Mouse (Mus musculus) cerebellum, adult 9-10 months (tissue): Measurements from ENCODE around the gene Nmd3.

Experiments used
- DNase-seq: peaks from one replicate; pipeline ENCODE4 v3.0.0; 2022

Gene Nmd3

DNA sequence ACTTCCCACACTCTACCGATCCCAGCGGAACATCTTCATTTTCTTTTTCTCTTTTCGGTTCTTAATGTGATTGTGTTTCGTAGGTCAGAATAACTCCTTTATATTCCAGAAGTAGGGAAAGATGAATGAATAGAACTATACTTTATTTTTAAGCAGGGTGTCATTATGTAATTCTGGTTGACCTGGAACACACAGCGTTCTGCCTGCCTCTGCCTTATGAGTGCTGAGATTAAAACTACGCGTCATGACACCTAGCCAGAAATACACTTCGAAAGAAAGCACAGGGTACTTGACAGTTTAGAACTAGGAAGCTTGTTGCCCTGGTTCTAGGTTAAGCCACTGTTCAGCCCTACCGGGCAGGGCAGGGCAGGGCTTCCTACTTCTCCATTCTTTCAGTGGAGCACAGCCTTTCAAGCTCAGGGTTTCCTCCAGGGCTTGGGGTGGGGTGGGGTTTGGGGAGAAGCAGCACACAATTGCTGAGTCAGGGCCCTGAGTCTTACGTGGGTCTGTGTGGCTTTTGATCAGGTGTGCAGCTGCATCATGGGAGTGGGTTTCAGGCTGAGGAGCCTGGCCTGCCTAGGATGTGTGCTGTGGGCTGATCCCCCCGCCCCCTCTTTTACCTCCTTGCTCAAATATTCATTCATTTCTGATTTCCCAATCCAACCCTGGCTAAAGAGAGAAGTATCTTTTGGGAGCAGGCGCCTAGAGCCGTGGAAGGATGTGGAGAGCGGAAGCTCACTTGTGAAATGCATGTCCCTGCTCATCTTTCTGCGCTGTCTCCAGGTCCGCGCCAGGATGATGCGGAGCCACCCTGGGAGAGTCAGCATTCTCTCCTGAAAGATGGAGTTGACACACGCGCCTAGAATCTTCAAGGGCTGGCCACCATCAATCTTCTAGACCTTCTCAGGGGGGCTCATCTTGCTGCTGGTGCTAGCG lies 42.1 kb downstream of the Nmd3 start:
- no peak for DNase-seq

DNA sequence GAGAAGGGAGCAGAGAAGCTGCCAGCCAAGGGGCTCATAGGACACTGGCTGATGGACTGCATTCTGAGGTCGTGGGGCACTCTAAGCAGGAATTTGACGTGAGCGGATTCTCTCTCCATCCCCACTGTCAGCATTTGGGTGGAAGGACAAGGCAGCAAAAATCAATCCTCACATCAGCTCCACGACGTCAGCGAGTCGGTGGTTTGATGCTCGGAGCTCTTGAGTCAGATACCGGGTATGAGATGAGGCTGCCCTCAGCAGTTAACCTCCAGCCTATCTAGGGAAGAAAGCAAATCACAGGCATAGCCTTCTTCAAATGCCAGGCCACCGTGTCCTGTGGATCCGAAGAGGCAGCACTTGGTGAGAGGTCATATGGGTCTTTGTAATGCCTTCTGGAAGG lies 43.4 kb downstream of the Nmd3 start:
- DNase-seq, result no peak

DNA sequence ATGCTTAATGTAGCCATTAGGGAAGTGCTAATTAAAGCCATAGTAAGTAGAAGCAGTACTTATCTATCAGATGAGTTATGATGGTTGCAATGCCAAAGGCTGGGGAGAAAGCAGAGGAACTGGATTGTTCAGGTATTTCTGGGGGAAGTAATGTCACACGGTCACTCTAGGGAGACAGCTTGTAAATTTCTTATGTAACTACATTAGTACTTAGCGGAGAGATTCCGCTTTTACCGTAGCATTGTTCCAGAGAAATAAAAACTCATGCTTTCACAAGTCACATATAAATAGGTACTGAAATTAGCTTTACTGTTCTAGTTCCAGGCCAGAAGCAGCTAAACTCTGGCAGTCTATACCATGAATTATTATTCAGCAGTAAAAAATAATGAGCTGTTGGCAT lies 47.4 kb downstream of the Nmd3 start:
- DNase-seq, result no peak

DNA sequence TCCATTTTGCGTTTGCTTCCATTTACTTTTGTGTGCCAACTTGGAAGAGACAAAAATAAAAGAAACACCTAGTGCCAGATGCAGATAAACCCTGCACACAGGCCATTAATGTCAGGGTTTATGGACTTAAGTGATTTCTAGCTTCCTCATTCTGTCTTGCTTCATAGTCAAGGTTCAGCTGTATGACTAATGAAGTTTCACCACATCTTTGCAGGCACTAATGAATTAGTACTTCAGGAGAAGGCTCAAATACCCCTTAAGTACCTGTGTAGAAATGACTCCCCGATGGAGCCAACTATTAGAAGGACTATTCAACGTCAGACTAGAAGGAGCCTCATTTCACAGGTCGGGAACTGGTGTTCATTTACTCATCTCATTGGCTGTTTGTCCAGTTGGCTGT lies 51.6 kb downstream of the Nmd3 start:
- no peak for DNase-seq

DNA sequence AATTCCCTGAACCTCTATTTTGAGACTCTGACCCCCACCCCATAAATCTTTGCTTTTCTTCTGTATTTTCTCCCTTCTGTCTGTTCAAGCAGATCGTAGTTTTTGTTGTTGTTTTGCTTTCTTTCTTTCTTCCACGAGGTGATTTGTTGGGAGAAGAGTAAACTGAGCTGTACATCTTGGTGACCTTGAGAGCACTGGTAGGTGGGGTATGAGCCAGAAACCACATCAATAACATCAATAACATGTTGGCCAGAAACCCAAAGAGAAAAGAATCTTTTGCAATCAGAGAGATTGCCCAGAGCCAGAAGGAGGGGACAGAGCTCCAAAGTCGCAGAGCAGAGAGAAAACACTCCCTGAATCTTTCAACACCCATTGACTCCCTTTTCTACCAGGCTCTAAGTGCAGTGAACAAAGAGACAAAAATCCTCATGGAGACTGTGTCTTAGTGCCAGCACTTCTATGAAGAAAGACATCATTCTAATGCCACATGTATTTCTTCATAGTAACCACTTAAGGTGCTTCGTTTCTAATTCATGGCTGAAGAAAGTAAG lies 57.5 kb downstream of the Nmd3 start:
- no peak for DNase-seq

DNA sequence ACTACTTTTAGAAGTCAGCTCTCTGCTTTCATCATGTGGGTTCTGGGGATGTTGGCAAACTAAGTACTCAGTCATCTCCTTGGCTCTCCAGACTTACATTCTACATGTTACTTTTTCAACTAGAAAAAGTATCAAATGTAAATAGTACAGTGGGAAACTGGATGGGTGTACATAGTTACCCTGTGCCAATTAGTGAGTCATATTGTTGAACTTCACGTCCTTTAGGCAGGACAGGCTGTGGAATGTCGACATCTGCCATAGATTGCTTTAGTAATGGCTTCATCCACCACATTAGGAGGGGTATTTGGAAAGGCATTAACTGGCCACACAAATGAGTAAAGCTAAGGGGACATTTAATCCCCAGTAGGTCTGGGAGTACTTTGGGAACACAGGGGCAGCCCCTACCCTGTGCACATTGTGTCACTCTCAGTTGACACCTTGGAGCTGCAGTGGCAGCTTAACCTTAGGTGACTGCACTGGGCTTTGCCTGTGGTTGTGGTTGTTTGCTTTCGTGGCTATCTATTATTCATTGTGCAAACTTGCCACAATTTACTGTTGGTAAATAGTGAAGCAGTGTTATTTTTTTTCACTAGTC lies 71.1 kb downstream of the Nmd3 start:
- no peak for DNase-seq

DNA sequence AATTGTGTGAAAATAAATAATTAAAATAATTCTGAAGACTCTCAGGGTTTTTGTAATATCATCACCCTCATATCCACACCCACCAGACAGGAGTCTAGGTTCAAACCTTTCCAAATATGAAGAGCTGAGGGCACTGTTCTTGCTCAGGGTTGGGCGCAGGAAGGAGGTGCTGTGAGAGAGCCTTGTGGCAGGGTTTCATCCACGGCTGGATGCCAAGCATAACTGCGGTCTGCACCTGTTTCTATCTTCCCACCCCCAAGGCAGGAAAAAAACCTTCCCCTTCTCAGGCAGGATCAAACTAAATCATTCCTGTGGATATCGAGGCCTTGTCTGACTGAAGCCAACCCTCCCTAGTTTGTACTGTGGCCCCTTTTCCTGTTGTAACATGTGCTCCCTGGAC lies 75.7 kb downstream of the Nmd3 start:
- peak; percentile 92 for DNase-seq

DNA sequence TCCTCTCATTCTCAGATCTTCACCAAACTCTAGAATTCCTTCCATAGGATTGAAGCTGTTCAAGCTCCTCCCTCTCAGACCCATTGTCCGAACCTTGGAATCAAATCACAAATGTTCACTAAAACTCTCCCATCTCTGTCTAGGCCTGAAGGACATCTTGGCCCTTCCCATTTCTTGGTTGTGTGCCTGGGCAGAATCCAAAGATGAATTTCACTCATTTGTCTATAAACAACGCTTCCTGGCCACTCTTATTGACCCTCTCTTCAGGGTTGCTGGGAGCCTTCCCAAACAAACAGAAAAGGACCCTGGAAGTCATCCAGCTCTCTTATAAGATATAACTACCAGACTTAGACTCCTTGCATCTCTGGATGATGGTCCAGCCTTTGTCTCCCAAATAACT lies 76.2 kb downstream of the Nmd3 start:
- DNase-seq, result peak; percentile 67

DNA sequence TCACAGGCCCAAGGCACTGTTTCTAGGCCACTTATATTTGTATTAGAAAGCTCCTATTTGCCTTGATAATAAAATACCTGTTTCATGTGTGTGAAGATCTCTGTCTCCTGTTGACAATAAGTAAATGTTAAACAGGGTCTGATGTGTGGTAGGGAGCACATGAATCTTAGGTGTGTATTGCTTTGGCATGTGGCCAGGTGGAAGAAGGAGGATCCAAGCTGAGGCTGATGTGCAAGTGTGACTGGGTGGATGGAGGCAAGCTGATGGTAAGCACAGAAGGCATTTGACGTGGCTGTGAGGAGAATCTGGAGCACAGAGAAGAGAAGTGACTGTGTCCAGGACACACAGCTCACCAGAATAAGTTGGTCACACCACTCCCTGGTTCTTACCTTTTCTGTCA lies 77.3 kb downstream of the Nmd3 start:
- DNase-seq, result peak; percentile 39

DNA sequence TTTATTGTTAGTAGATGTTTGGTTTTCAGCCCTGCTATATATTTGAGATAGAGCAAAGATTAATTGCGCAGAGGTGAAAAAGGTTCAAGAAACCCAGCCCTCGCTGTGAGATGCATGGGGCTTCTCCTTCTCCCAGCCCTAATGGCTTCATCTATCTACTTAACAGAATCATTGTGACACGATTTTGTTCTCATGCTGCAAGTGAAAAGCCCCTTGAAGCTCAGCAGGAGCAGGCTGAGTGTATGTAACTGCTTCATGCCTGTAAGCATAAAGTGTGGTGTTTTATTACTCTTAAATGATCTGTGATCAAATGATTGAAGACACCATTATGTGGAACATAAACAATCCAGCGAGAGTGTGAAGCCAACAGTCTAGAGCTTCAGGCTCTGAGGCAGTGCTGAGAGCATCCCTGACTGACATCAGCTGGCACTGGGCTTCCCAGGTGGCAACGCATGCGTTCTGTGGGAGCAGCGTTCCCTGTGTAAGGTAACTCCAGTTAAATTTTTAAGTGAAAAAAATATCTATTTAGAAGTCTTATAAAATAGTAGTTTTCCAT lies 79.1 kb downstream of the Nmd3 start:
- DNase-seq, result no peak

DNA sequence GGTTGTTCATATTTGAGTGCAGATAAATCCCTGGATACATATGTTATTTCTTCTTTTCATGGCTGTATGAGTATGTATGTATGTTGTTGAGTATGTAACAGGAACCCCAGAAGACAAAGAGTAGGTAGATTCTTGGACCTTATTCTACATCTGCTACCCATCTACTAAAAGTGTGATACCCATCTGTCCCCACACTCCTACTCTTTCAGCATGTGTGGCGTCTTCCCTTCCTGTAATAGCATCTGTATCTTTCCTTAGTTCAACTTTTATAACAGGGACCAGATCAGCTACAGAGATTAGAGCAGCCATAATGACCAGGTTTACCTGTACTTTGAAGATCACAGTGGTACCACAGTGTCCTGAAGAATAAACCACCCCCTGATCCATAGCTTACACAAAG lies 81.4 kb downstream of the Nmd3 start:
- DNase-seq, result no peak
